Mouse (Mus musculus) myocyte (in vitro differentiated cells): Measurements from ENCODE around the gene Ptcd1. TPM values are rescaled to one million over a fixed set of nuclear protein-coding genes. Genes with fewer than 3 reads are reported as not detected.

ENCODE experiments used
- H3K27me3 ChIP-seq: one replicate; pipeline ENCODE4 v1.6.1; 2011; ENCODE audit not compliant: control insufficient read depth, insufficient read depth, insufficient read length
- H3K36me3 ChIP-seq: one replicate; pipeline ENCODE4 v1.6.1; 2011; ENCODE audit not compliant: control insufficient read depth, insufficient read depth
- H3K4me2 ChIP-seq: one replicate; pipeline ENCODE4 v1.6.1; 2011; ENCODE audit warnings: low read depth, control low read depth
- H3K4me3 ChIP-seq: one replicate; pipeline ENCODE4 v1.5.1; 2011; ENCODE audit warnings: mild to moderate bottlenecking, control low read depth, moderate library complexity
- H3K79me2 ChIP-seq: one replicate; pipeline ENCODE4 v1.6.1; 2011; ENCODE audit not compliant: control insufficient read depth, insufficient read depth
- H3ac ChIP-seq: one replicate; pipeline ENCODE4 v1.6.1; 2011; ENCODE audit not compliant: control insufficient read depth, insufficient read length
- CEBPB ChIP-seq: IDR thresholded peaks from 2 replicates; pipeline ENCODE4 v1.6.1; 2011; ENCODE audit warnings: mild to moderate bottlenecking, moderate library complexity; ENCODE audit not compliant: poor library complexity, insufficient read depth, severe bottlenecking
- E2F4 ChIP-seq: IDR thresholded peaks from one replicate; pipeline ENCODE4 v1.6.1; 2011; ENCODE audit warnings: mild to moderate bottlenecking, control low read depth, moderate library complexity; ENCODE audit not compliant: insufficient read depth
- MAX ChIP-seq: IDR thresholded peaks from one replicate; pipeline ENCODE4 v1.6.1; 2011; ENCODE audit warnings: low read depth, mild to moderate bottlenecking, control low read depth
- MYOD1 ChIP-seq, 3 experiments: IDR thresholded peaks; one replicate each; pipeline ENCODE4 v1.6.1; 2011; ENCODE audit warnings: control low read depth in 2 of 3, low read depth in 2 of 3, mild to moderate bottlenecking in 2 of 3, moderate library complexity in 1 of 3; ENCODE audit not compliant: insufficient read length in 2 of 3, control insufficient read depth in 1 of 3
- MYOG ChIP-seq, 3 experiments: IDR thresholded peaks; one replicate each; pipeline ENCODE4 v1.6.1; 2011; ENCODE audit warnings: control low read depth in 2 of 3, low read depth in 2 of 3, mild to moderate bottlenecking in 2 of 3; ENCODE audit not compliant: insufficient read length in 2 of 3, control insufficient read depth in 1 of 3, insufficient read depth in 1 of 3
- POLR2A ChIP-seq: IDR thresholded peaks from one replicate; pipeline ENCODE4 v1.6.1; 2011; ENCODE audit warnings: low read depth, mild to moderate bottlenecking, control low read depth, moderate library complexity; ENCODE audit not compliant: insufficient read length
- POLR2AphosphoS2 ChIP-seq: IDR thresholded peaks from one replicate; pipeline ENCODE4 v1.6.1; 2011; ENCODE audit warnings: low read depth, control low read depth; ENCODE audit not compliant: insufficient read length
- REST ChIP-seq: IDR thresholded peaks from one replicate; pipeline ENCODE4 v1.6.1; 2011; ENCODE audit warnings: mild to moderate bottlenecking, control low read depth, moderate library complexity; ENCODE audit not compliant: insufficient read depth, insufficient read length
- SRF ChIP-seq: IDR thresholded peaks from one replicate; pipeline ENCODE4 v1.6.1; 2011; ENCODE audit warnings: low read depth; ENCODE audit not compliant: control insufficient read depth, insufficient read length
- TCF12 ChIP-seq: IDR thresholded peaks from one replicate; pipeline ENCODE4 v1.6.1; 2011; ENCODE audit warnings: mild to moderate bottlenecking, control low read depth; ENCODE audit not compliant: poor library complexity, insufficient read depth, severe bottlenecking
- TCF3 ChIP-seq: IDR thresholded peaks from one replicate; pipeline ENCODE4 v1.6.1; 2011; ENCODE audit warnings: low read depth, control low read depth; ENCODE audit not compliant: insufficient read length
- USF1 ChIP-seq: IDR thresholded peaks from one replicate; pipeline ENCODE4 v1.6.1; 2011; ENCODE audit warnings: low read depth, mild to moderate bottlenecking, control low read depth, moderate library complexity
- polyA plus RNA-seq: library from polyadenylated mRNA; unstranded; fragments of >200 nt; fragmentation: generic; extraction: Trizol; gene quantifications from one replicate; pipeline ENCODE4 v1.2.1, GENCODE M21; 2012; ENCODE audit warnings: missing spikeins

The Ptcd1 gene
- polyA plus RNA-seq, 1 experiment, result 16.6 TPM

DNA sequence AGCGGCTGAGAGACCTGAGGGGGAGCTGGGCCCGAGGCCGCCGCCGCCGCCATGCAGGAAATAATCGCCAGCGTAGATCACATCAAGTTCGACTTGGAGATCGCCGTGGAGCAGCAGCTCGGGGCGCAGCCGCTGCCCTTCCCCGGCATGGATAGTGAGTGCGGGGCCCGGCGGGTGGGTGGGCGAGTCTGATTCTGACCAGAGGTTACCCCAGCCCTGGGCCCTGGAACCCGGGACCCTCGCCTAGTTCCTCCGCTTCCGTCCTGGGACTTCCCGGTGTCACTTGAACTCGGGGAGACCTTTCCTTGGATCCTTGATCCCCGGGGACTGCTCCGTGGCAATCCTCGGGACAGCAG, 376 bp upstream of the Ptcd1 start:
- H3K36me3 ChIP-seq, result peaks cover 8% of the 10 kb centered on the region
- H3K4me3 ChIP-seq, result peak overlapping the region; percentile 87
- peaks cover 46% of the 10 kb centered on the region for H3K79me2 ChIP-seq
- H3ac ChIP-seq, result peak overlapping the region; percentile 44
- H3K4me2 ChIP-seq, result peak overlapping the region; percentile 81
- TF ChIP-seq TCF12 (no peak), POLR2AphosphoS2 (peak; percentile 6)
- no peaks in the 10 kb centered on the region for H3K27me3 ChIP-seq

DNA sequence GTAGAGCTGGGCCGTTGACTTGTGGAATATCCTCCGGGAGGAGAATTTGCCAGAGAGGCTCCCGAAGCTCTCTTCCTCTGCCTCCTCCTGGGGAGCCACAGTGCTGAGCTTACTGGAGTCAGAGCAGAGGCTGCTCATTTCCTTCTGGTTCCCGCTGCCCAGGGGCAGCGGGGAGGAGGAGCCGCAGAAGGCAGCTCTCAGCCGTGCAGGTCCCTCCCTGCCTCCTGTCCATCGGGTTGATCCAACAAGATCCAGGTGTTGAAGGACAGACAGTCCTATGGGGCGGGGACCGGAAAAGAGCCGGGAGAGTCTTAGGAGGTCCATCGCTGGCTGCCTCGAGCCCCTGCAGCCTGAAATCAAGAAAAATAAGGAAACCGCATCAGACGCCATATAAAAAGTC, 1.7 kb downstream of the Ptcd1 start:
- H3K4me3 ChIP-seq, result peak overlapping the region; percentile 87
- H3K36me3 ChIP-seq, result peaks cover 3% of the 10 kb centered on the region
- H3K4me2 ChIP-seq, result no peak overlapping the region
- no peak overlapping the region for H3ac ChIP-seq
- H3K27me3 ChIP-seq, result no peaks in the 10 kb centered on the region
- TF ChIP-seq MYOD1 (IDR thresholded peaks at IDR 0.05; ENCODE audit: control insufficient read depth in 1 of 3, insufficient read length in 2 of 3, low read depth in 2 of 3) (no peak), USF1 (no peak), E2F4 (no peak)
- H3K79me2 ChIP-seq, result peaks cover 36% of the 10 kb centered on the region

DNA sequence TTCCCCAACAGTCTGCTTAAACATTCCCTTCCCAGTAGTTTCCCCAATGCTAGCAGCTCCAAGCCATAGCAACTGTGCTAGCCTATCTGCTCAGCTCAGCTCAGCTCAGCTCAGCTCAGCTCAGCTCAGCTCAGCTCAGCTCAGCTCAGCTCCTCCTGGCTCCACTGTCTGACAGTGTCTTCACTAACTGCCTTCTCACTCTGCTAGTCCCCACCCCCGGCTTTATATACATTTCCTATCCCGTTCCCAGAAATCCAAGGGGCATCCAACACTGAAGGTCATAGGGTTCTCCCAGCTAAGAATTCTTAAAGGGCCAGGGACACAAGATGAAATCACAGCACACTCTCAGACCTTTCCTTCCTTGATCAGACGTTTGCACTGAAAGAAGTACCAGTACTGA, 2.2 kb downstream of the Ptcd1 start:
- Histone ChIP-seq H3K4me2 (no peak overlapping the region), H3K4me3 (no peak overlapping the region), H3K79me2 (peaks cover 35% of the 10 kb centered on the region), H3K27me3 (no peaks in the 10 kb centered on the region), H3K36me3 (peaks cover 3% of the 10 kb centered on the region), H3ac (no peak overlapping the region)
- TF ChIP-seq POLR2A (no peak), TCF3 (no peak), TCF12 (no peak), MAX (no peak), MYOD1 (IDR thresholded peaks at IDR 0.05; ENCODE audit: control insufficient read depth in 1 of 3, insufficient read length in 2 of 3, low read depth in 2 of 3) (no peak), SRF (no peak), REST (no peak), E2F4 (no peak), POLR2AphosphoS2 (no peak), MYOG (IDR thresholded peaks at IDR 0.05; ENCODE audit: control insufficient read depth in 1 of 3, insufficient read depth in 1 of 3, insufficient read length in 2 of 3, low read depth in 2 of 3) (no peak), CEBPB (no peak), USF1 (no peak)

DNA sequence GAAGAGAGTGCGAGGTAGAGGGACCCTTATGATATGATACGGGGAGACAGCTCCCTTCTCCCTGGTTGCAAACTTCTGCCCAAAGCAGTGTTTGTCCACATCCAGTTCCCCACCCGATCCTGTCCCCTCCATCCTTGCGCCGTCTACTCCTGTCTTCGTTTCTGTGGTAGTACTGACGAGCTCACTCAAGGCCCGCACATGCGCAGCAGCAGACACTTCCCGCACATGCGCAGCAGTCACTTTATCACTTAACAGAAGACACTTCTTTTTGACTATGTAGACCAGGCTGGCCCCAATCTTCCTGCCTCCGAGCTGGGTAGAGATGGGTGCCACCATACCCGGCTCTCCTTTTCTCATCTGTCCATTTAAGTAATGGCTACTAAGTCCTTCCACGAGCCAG, 5.5 kb downstream of the Ptcd1 start:
- H3K4me3 ChIP-seq, result no peak overlapping the region
- no peaks in the 10 kb centered on the region for H3K27me3 ChIP-seq
- no peak overlapping the region for H3ac ChIP-seq
- TF ChIP-seq MYOD1 (IDR thresholded peaks at IDR 0.05; ENCODE audit: control insufficient read depth in 1 of 3, insufficient read length in 2 of 3, low read depth in 2 of 3) (no peak), SRF (no peak), CEBPB (no peak), E2F4 (no peak), POLR2AphosphoS2 (no peak), USF1 (no peak), TCF12 (no peak), POLR2A (no peak), TCF3 (no peak), REST (no peak), MAX (no peak), MYOG (IDR thresholded peaks at IDR 0.05; ENCODE audit: control insufficient read depth in 1 of 3, insufficient read depth in 1 of 3, insufficient read length in 2 of 3, low read depth in 2 of 3) (no peak)
- H3K79me2 ChIP-seq, result peaks cover 11% of the 10 kb centered on the region
- H3K4me2 ChIP-seq, result no peak overlapping the region
- peaks cover 10% of the 10 kb centered on the region for H3K36me3 ChIP-seq

DNA sequence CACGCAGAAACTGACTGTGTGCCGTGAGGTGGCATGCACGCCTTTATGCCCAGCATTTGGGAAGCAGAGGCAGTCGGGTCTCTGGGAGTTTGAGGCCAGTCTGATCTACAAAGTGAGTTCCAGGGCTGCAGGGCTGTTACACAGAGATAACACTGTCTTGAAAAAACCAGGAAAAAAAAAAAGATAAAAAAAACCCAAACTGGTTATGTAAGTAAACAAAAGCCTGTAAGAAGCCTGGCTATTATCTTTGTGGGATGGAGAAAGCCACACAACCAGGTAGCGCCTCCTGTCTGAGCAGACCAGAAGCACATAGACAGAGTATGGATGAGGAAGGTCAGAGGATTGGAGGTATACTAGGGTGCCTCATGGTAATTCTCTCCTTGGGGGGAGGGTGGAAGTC, 14.2 kb downstream of the Ptcd1 start:
- no peaks in the 10 kb centered on the region for H3K79me2 ChIP-seq
- no peaks in the 10 kb centered on the region for H3K27me3 ChIP-seq
- no peak overlapping the region for H3K4me3 ChIP-seq
- TF ChIP-seq MAX, result no peak
- no peak for TF ChIP-seq TCF3
- no peak for TF ChIP-seq POLR2A
- no peak for TF ChIP-seq SRF
- no peak for TF ChIP-seq TCF12
- TF ChIP-seq MYOD1 (IDR thresholded peaks at IDR 0.05; ENCODE audit: control insufficient read depth in 1 of 3, insufficient read length in 2 of 3, low read depth in 2 of 3), result no peak
- TF ChIP-seq REST, result no peak
- TF ChIP-seq E2F4, result no peak
- no peak for TF ChIP-seq MYOG (IDR thresholded peaks at IDR 0.05; ENCODE audit: control insufficient read depth in 1 of 3, insufficient read depth in 1 of 3, insufficient read length in 2 of 3, low read depth in 2 of 3)
- TF ChIP-seq USF1, result no peak
- peaks cover 19% of the 10 kb centered on the region for H3K36me3 ChIP-seq
- H3K4me2 ChIP-seq, result no peak overlapping the region
- no peak overlapping the region for H3ac ChIP-seq
